Mouse (Mus musculus) layer of hippocampus, postnatal 14 days (tissue): ENCODE data around the gene Tmprss4. TPM values are rescaled to one million over a fixed set of nuclear protein-coding genes. Genes with fewer than 3 reads are reported as not detected.
A peak's percentile ranks its signal among the peaks of the same experiment; 100 is the strongest.

Source experiments
- DNase-seq, 2 experiments: peaks; one replicate each; pipeline ENCODE4 v3.0.0; 2021 to 2022; ENCODE audit warnings: low spot score in 2 of 2, mixed read lengths in 1 of 2
- total RNA-seq, 2 experiments: library from RNA; stranded (reverse); gene quantifications; 2 replicates each; pipeline ENCODE4 v1.2.3; 2021

Gene Tmprss4
- total RNA-seq, 2 experiments from 2014 or later: not detected

DNA sequence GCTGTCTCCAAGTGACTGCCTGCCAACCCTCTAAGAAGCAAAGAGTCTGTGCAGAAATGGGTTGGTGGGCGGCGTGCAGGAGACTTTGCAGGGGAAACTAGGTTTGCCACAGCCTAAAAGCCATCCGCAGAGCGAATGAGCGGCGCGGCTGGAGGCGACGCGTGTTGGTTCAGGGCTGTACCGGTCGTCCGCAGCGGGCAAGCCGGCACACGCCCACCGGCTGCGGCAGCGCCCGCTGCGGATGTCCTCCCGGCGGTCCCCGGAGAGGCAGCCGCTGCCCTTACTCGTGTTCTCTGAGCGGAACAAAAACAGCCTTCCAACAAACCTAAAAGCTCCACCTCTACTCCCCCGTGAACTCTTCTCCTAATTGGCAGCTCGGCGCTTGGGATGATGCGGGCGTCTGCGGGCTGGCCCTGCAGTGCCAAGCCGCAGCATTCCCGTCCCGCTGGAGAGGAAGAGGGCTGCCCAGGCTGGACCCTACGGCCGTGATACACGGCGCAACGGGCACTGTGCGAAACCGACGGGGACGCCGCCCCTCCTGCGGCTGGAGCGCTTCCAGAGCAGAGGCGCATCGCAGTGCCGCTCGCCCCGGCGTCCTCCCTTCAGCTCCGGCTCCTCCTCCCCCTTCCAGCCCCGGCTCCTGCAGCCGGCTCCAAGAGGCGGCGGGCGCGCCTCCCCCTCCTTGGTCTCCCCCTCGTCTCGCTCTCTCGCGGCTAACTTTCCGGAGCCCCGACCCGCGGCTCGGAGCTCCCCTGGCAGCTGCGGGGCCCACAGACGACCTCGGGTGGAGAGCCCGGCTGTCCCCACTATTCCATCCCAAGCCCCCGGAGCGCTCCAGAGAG, 65.5 kb downstream of the Tmprss4 start, which contains the start of gene Scn4b:
Gene Scn4b, plus strand, starts transcription at position 205 of the 842 bp plus-strand sequence.
- peak in 1 of 2 experiments; percentile 15 for DNase-seq

- no peak for DNase-seq
Measured at GRCm38 (mm10) chr9:45136442-45137169, 67.3 kb downstream of the Tmprss4 start.

GRCm38 (mm10) chr9:45133484-45134310, 70.2 kb downstream of the Tmprss4 start:
- DNase-seq: no peak

DNA sequence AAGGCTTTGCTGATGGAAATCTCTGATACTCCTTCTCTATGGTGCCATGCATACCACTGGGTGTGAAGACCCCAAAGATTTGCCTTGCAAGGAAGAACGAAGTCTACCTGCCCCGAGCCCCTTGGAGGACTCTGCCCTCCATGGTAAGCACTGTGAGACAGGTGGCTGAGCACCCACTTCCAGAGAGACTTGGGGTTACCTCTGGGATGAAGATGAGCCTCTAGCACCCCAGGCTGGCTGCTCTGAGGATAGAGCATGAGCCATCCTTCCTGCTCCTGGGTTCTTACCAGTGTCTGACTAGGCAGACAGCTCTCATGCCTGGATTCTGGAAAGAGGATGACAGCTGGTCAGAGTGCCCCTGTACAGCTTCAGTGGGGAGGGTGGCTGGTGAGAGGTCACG, 73.8 kb downstream of the Tmprss4 start:
- DNase-seq: no peak

DNA sequence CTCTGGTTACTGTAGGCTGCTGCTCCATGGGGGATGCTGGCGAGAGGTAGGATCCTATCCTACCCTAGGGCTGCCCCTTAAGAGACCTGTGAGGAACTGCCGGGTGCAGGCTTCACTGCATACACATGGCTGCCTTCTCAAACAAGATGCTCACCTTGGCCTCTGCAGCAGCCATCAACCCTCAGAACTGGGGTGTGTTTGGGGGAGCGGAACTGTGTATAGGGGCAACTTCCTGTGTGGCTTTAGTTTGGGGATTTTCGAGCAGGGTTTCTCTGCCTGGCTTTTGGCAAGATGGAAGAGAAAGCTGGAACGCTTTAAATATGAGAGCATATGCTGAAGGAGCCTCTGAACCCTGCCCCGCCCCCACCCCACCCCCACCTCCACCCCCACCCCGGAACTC, 77.0 kb downstream of the Tmprss4 start:
- DNase-seq: no peak

- DNase-seq: no peak
Measured at GRCm38 (mm10) chr9:45125211-45125610, 78.7 kb downstream of the Tmprss4 start.

Other genes starting within 250 kb of the Tmprss4 start
- 10 to 100 TPM; 90.6 to 91.6 TPM for gene Ube4a, start 238.5 kb downstream of the Tmprss4 start, total RNA-seq
- gene Cd3g, start 223.7 kb downstream of the Tmprss4 start, total RNA-seq: not detected
- not detected for gene Cd3d, start 222.3 kb downstream of the Tmprss4 start, total RNA-seq
- not detected for gene Cd3e, start 194.5 kb downstream of the Tmprss4 start, total RNA-seq
- under 1 TPM; 0.36 to 0.53 TPM for gene Mpzl2, start 164.3 kb downstream of the Tmprss4 start, total RNA-seq
- 1 to 10 TPM; 5.7 to 5.8 TPM for gene Mpzl3, start 148.9 kb downstream of the Tmprss4 start, total RNA-seq
- under 1 TPM; 0.24 to 0.39 TPM for gene Jaml, start 124.9 kb downstream of the Tmprss4 start, total RNA-seq
- 100 to 1,000 TPM; 162 to 166 TPM for gene Scn2b, start 86.3 kb downstream of the Tmprss4 start, total RNA-seq
- gene Scn4b, start 65.7 kb downstream of the Tmprss4 start, total RNA-seq: 1 to 10 TPM; 6.0 to 8.2 TPM
- gene BC049352, start 22.1 kb downstream of the Tmprss4 start, total RNA-seq: under 1 TPM in 1 of 2 experiments, not detected in 1; 0.21 TPM
- gene Il10ra, start 65.1 kb upstream of the Tmprss4 start, total RNA-seq: 1 to 10 TPM; 2.7 to 3.1 TPM
- not detected for gene Tmprss13, start 115.0 kb upstream of the Tmprss4 start, total RNA-seq
- gene Fxyd6, start 166.1 kb upstream of the Tmprss4 start, total RNA-seq: 100 to 1,000 TPM; 172 to 192 TPM
- gene Fxyd2, start 195.6 kb upstream of the Tmprss4 start, total RNA-seq: 1 to 10 TPM; 7.8 to 8.3 TPM
- 10 to 100 TPM; 73.7 to 75.4 TPM for gene Dscaml1, start 222.5 kb upstream of the Tmprss4 start, total RNA-seq